In the genomic region with DNA sequence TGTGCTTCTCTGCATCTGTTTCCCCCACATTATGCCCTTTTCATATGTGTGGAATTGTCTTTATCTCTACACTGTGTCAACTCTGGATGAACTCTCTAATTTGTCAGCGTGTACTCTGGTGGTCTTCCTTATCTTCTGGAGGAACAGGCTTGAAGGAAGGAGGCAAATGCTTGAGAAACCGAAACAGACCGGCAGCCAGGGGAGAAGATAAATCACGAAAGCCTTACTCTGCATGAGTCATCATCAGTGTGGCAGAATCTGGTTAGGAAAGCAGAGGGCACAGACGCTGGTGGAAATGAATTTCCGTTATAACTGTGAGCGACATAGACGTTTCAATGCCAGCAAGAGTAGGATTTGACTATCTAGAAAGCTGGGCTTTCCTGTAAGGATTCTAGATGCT, we compare ENCODE assay signal across 31 mouse cellular contexts.
A peak's percentile ranks its signal among the peaks of the same experiment; 100 is the strongest.
DNase-seq lines count a peak whose midpoint lies in the region; ATAC-seq and TF ChIP-seq lines count a peak whose summit lies in the region.
"Had no signal": no experiment of that assay in that cellular context is flagged by ENCODE, and none has a peak within 500 bp of the region (broad histone marks: within the 10 kb centered on the region; RNA-seq: fewer than 3 reads in every experiment).

No protein-coding gene starts in this region.

- DNase-seq in frontal cortex, postnatal 36 days (ENCODE audit: low spot score in 2 of 2): no peak
- peak; percentile 4 for DNase-seq in ovary, postnatal 14 days (ENCODE audit: low spot score)
- DNase-seq in ovary, postnatal 10 days (ENCODE audit: low spot score): no peak
- DNase-seq in adrenal gland, postnatal 14 days: peak; percentile 62
- DNase-seq in kidney, postnatal 25 days: no peak
- DNase-seq: cerebellum, adult 8-10 months; cerebellum, postnatal 36 days; embryo, embryonic 11 days; gastrocnemius, adult 2 months; gastrocnemius, postnatal 36 days; heart, adult 2 months; heart, postnatal 10 days; kidney, adult 11 months; kidney, postnatal 36 days; lung, postnatal 36 days; right cerebral cortex, postnatal 4 days; thymus, adult 2 months had no signal

- no peak overlapping the region for H3K4me3 ChIP-seq in myocyte
- H3K4me3 ChIP-seq: embryonic facial prominence, embryonic 12.5 days; gastrocnemius, adult 2 months; heart, adult 2 months; heart, embryonic 13.5 days; kidney, embryonic 15.5 days; layer of hippocampus, adult 2 months; limb, embryonic 13.5 days; midbrain, embryonic 10.5 days; neural tube, embryonic 12.5 days had no signal

- H3K27me3 ChIP-seq in myocyte (ENCODE audit: control insufficient read depth, insufficient read depth, insufficient read length): no peaks in the 10 kb centered on the region
- H3K27me3 ChIP-seq: embryonic facial prominence, embryonic 12.5 days; heart, embryonic 13.5 days; kidney, embryonic 15.5 days; limb, embryonic 13.5 days; neural tube, embryonic 12.5 days had no signal

- H3K79me2 ChIP-seq in myocyte (ENCODE audit: control insufficient read depth, insufficient read depth): no peaks in the 10 kb centered on the region

- TF ChIP-seq POLR2A in myocyte (IDR thresholded peaks at IDR 0.05; ENCODE audit: insufficient read length, low read depth): no peak

- H3K4me2 ChIP-seq in myocyte (ENCODE audit: low read depth): peak overlapping the region; percentile 54
- H3K4me2 ChIP-seq: embryonic facial prominence, embryonic 12.5 days; heart, embryonic 13.5 days; hindbrain, embryonic 14.5 days; kidney, embryonic 15.5 days; limb, embryonic 13.5 days; liver, embryonic 11.5 days; neural tube, embryonic 12.5 days had no signal

- H3K36me3 ChIP-seq in myocyte (ENCODE audit: control insufficient read depth, insufficient read depth): no peaks in the 10 kb centered on the region
- H3K36me3 ChIP-seq: embryonic facial prominence, embryonic 12.5 days; heart, embryonic 13.5 days; kidney, embryonic 15.5 days; limb, embryonic 13.5 days; midbrain, embryonic 10.5 days; neural tube, embryonic 12.5 days had no signal

- peak; percentile 88 for ATAC-seq in frontal cortex, adult (ENCODE audit: low TSS enrichment)
- ATAC-seq in megakaryocyte progenitor cell, adult 5-6 weeks (replicated peaks; ENCODE audit: poor library complexity): no peak; the same call in 1 of the 2 replicates
- ATAC-seq: forebrain, embryonic 14.5 days; midbrain, embryonic 16.5 days had no signal

- no peak overlapping the region for H3ac ChIP-seq in myocyte (ENCODE audit: control insufficient read depth, insufficient read length)

TF ChIP-seq in myocyte, 11 proteins besides CTCF, POLR2A, EP300 and RAD21:
- TF ChIP-seq MYOG (IDR thresholded peaks at IDR 0.05; ENCODE audit: control insufficient read depth in 1 of 3, insufficient read depth in 1 of 3, insufficient read length in 2 of 3, low read depth in 2 of 3): no peak

Comparison
In these comparisons a context has a peak if more than half of its experiments do, and no peak if none do; other contexts are left out.
1. DNase-seq: peak in ovary, postnatal 14 days (single experiment) and adrenal gland, postnatal 14 days (single experiment); none in frontal cortex, postnatal 36 days (0 of 2), ovary, postnatal 10 days (single experiment) and kidney, postnatal 25 days (0 of 2).